Mouse (Mus musculus) spleen, adult 2 months (tissue): ENCODE results near the gene Ugt2b38.

Experiments used
- CTCF ChIP-seq: fragments of 200-500 bp; IDR thresholded peaks from 2 replicates; pipeline ENCODE4 v1.5.1; 2011; ENCODE audit warnings: mild to moderate bottlenecking, inconsistent platforms; ENCODE audit not compliant: insufficient read depth, insufficient read length, insufficient replicate concordance; ENCODE audit errors: extremely low read depth
- POLR2A ChIP-seq: fragments of 200-500 bp; IDR thresholded peaks from 2 replicates; pipeline ENCODE4 v1.6.1; 2011; ENCODE audit warnings: low read depth, low read length, inconsistent platforms

- TF ChIP-seq CTCF (no peak), POLR2A (no peak)
These were observed 31.5 kb upstream of the Ugt2b38 start for GRCm38 (mm10) chr5:87455519-87455918.
